Mouse (Mus musculus) heart, adult 11 months (tissue): ENCODE data around the gene Hrh2.

Experiments used
- DNase-seq: peaks from one replicate; pipeline ENCODE4 v3.0.0; 2022

Gene Hrh2

DNA sequence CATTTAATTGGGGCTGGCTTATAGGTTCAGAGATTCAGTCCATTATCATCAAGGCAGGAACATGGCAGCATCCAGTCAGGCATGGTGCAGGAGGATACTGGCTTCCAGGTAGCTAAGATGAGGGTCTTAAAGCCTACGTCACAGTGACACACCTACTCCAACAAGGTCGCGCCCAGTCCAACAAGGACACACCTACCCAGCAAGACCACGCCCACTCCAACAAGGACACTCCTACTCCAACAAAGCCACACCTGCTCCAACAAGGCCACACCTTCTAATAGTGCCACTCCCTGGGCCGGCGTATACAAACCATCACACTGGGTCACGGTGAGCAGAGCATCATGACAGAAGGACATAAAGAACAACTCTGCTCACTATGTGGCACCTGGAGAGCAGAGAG lies 80.1 kb downstream of the Hrh2 start:
- no peak for DNase-seq

DNA sequence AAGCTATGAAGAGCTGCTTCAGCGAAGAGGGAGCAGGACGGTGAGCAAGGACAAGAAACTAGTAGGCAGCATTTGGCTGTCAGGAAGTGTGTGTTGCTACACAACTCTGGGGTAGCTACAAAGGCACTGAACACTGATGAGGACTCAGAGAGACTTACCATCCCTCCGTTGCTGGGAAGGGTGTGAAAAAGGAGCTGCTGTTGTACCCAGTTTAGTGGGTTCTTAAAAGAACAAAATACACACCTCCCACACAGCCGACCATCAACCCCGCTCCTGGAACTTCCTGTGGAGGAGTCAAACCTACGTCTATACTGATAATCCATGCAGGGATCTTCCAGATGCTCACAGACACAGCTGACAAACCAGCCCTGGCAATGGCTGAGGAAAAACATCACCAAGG lies 85.5 kb downstream of the Hrh2 start:
- no peak for DNase-seq

DNA sequence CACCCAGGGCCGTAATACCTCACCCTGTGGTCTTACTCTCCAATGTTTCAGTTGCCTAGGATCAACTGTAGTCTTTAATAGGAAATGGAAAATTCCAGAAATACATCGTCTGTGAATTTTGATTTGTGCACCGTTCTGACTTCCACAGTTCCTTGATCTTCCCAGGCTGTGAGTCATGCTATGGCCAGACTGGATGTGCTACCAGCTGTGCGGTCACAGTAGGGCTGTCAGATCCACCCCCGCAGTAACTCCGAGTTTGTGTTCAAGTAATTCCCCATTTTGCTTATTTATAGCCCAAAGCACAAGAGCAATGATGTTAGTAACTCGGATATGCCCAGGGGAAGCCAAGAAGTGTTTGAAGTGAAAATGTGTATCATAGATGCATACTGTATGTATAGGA lies 88.4 kb downstream of the Hrh2 start:
- DNase-seq, result no peak

DNA sequence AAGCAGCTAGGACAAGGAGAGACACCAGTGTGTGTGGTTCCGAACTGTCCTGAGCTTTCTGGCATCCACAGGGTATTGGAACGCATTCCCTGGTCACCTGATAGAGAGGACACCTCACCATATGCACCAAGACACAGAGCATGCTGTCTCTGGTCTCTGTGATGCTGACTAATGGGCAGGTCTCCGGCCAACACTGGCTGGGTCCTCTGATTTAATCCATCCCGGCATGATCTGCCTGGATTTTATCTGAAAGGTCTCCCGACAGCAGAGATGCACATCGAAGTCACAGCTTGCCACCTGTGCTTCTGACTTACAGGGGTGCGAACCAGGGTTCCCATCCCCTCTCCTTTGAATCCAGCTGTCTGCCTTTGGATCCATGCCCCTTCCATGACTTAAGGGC lies 89.2 kb downstream of the Hrh2 start:
- no peak for DNase-seq

DNA sequence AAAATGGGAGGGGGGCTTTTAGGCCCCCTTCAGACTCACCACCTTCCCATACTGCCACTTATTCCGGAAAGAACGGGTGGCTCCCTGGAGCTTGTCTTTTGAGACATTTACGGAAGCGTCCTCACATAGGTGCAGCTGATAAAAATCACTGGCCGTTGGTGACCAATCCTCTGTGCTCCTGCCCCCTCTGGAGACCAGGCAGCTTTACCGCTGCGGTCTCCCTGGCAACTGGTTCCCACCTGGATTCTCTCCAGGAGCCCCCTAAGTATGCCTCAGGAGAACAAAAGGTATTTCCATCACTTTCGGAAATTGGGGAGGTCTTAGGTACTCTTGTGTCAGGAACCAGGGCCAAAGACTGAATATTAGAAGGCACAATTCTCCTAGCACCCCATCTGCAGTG lies 89.7 kb downstream of the Hrh2 start:
- DNase-seq, result no peak

DNA sequence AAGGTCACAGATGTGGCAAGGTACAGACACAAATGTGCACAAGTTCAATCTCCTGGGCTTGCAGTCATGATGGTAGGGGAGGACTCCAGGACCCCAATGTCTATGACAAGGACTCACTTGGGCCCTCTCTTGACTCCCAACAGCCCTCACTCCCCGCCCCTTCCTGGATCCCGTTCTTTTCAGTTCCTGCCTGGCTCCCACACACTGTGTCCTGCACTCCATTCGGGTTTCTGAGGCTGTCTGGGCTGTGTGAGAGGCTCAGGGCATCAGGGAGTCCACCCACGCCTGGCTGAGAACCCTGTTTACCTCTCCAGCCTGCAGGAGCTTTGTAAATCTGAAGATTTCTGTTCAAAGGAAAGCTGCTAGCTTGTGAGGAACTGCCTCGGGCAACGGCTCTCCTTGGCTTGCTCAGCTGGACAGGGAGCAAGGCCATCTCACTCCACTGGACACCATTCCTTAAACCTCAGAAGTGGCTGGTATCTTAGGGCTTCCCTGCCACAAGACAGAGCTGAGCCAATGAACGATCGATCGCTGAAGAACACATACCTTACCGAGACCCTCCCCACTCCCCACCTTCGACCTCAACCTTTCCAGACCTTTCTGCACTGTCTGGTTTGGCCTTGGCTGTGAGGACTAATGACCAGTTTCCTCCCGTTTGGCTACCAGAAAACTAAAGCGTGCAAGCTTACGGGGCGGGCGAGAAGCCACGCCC lies 90.4 kb downstream of the Hrh2 start:
- DNase-seq, result no peak

DNA sequence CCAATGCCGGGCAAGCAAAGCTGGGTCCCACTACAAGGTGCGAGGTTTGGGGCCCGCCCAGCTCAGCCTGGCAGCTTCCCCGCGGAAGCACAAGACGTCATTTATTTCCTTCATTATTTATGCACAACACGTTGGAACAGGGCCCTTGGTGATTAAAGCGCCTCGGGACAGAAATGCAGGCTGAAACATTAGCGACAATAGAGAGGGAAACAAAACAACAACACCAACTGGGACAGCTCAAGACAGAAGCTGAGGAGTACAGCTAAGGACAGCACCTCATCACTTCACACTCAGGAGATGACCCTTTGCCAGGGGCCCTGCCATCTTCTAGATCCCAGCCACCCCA lies 90.9 kb downstream of the Hrh2 start:
- DNase-seq, result no peak
